Mouse (Mus musculus): ENCODE data around the gene Cnp. TPM values are rescaled to one million over a fixed set of nuclear protein-coding genes. Genes with fewer than 3 reads are reported as not detected.
A peak's percentile ranks its signal among the peaks of the same experiment; 100 is the strongest.

Gene Cnp
- polyA plus RNA-seq, 1 experiment = 17.1 TPM

- Histone ChIP-seq H3K27me3 (replicated peaks) (peaks cover 7% of the 10 kb centered on the region), H3K4me3 (replicated peaks) (no peak overlapping the region), H3K4me1 (peaks cover 53% of the 10 kb centered on the region), H3K36me3 (replicated peaks; ENCODE audit: low read length) (no peaks in the 10 kb centered on the region), H3K9me3 (no peaks in the 10 kb centered on the region)
- no peak for TF ChIP-seq GATA1 (IDR thresholded peaks at IDR 0.05; ENCODE audit: borderline replicate concordance, low read length)
- no peak for TF ChIP-seq FLI1 (IDR thresholded peaks at IDR 0.05; ENCODE audit: low read length)
These were observed 21.9 kb upstream of the Cnp start for GRCm38 (mm10) chr11:100552842-100553241.

- peak overlapping the region; percentile 90 for H3K4me3 ChIP-seq (replicated peaks)
These were observed 19.1 kb upstream of the Cnp start for GRCm38 (mm10) chr11:100555583-100555982.

GRCm38 (mm10) chr11:100557563-100557962 lies 17.1 kb upstream of the Cnp start:
- peaks cover 16% of the 10 kb centered on the region for H3K27me3 ChIP-seq (replicated peaks)
- no peaks in the 10 kb centered on the region for H3K9me3 ChIP-seq
- H3K36me3 ChIP-seq (replicated peaks; ENCODE audit: low read length) = no peaks in the 10 kb centered on the region
- peaks cover 31% of the 10 kb centered on the region for H3K4me1 ChIP-seq
- no peak overlapping the region for H3K4me3 ChIP-seq (replicated peaks)
- no peak for TF ChIP-seq GATA1 (IDR thresholded peaks at IDR 0.05; ENCODE audit: borderline replicate concordance, low read length)
- no peak for TF ChIP-seq FLI1 (IDR thresholded peaks at IDR 0.05; ENCODE audit: low read length)

More at GRCm38 (mm10) chr11:100555583-100555982, 19.1 kb upstream of the Cnp start:
- no peaks in the 10 kb centered on the region for H3K36me3 ChIP-seq (replicated peaks; ENCODE audit: low read length)
- H3K27me3 ChIP-seq (replicated peaks) = peaks cover 19% of the 10 kb centered on the region
- peaks cover 33% of the 10 kb centered on the region for H3K4me1 ChIP-seq
- no peaks in the 10 kb centered on the region for H3K9me3 ChIP-seq
- no peak for TF ChIP-seq GATA1 (IDR thresholded peaks at IDR 0.05; ENCODE audit: borderline replicate concordance, low read length)
- TF ChIP-seq FLI1 (IDR thresholded peaks at IDR 0.05; ENCODE audit: low read length) = no peak

GRCm38 (mm10) chr11:100559476-100559875 lies 15.2 kb upstream of the Cnp start:
- Histone ChIP-seq H3K4me3 (replicated peaks) (no peak overlapping the region), H3K9me3 (peaks cover 3% of the 10 kb centered on the region), H3K27me3 (replicated peaks) (peaks cover 27% of the 10 kb centered on the region), H3K4me1 (peaks cover 17% of the 10 kb centered on the region), H3K36me3 (replicated peaks; ENCODE audit: low read length) (no peaks in the 10 kb centered on the region)
- TF ChIP-seq GATA1 (IDR thresholded peaks at IDR 0.05; ENCODE audit: borderline replicate concordance, low read length) (no peak), FLI1 (IDR thresholded peaks at IDR 0.05; ENCODE audit: low read length) (no peak)

- no peaks in the 10 kb centered on the region for H3K4me1 ChIP-seq
- H3K4me3 ChIP-seq (replicated peaks) = no peak overlapping the region
- peaks cover 4% of the 10 kb centered on the region for H3K9me3 ChIP-seq
- peaks cover 28% of the 10 kb centered on the region for H3K27me3 ChIP-seq (replicated peaks)
- TF ChIP-seq FLI1 (IDR thresholded peaks at IDR 0.05; ENCODE audit: low read length) (no peak), GATA1 (IDR thresholded peaks at IDR 0.05; ENCODE audit: borderline replicate concordance, low read length) (no peak)
- no peaks in the 10 kb centered on the region for H3K36me3 ChIP-seq (replicated peaks; ENCODE audit: low read length)
These were observed 13.0 kb upstream of the Cnp start for GRCm38 (mm10) chr11:100561748-100562147.

GRCm38 (mm10) chr11:100564297-100564696 lies 10.4 kb upstream of the Cnp start:
- Histone ChIP-seq H3K4me3 (replicated peaks) (no peak overlapping the region), H3K9me3 (peaks cover 4% of the 10 kb centered on the region), H3K27me3 (replicated peaks) (peaks cover 22% of the 10 kb centered on the region), H3K36me3 (replicated peaks; ENCODE audit: low read length) (no peaks in the 10 kb centered on the region), H3K4me1 (peaks cover 4% of the 10 kb centered on the region; the same call in 1 of the 2 replicates)
- TF ChIP-seq GATA1 (IDR thresholded peaks at IDR 0.05; ENCODE audit: borderline replicate concordance, low read length) (no peak), FLI1 (IDR thresholded peaks at IDR 0.05; ENCODE audit: low read length) (no peak)

- Histone ChIP-seq H3K36me3 (replicated peaks; ENCODE audit: low read length) (no peaks in the 10 kb centered on the region), H3K4me3 (replicated peaks) (no peak overlapping the region), H3K9me3 (peaks cover 4% of the 10 kb centered on the region), H3K4me1 (peaks cover 5% of the 10 kb centered on the region; the same call in 1 of the 2 replicates), H3K27me3 (replicated peaks) (peaks cover 19% of the 10 kb centered on the region)
- TF ChIP-seq FLI1 (IDR thresholded peaks at IDR 0.05; ENCODE audit: low read length) = no peak
- TF ChIP-seq GATA1 (IDR thresholded peaks at IDR 0.05; ENCODE audit: borderline replicate concordance, low read length) = no peak
These were observed 10.0 kb upstream of the Cnp start for GRCm38 (mm10) chr11:100564703-100565102.

- no peak for TF ChIP-seq FLI1 (IDR thresholded peaks at IDR 0.05; ENCODE audit: low read length)
- H3K4me1 ChIP-seq = peaks cover 28% of the 10 kb centered on the region
- H3K27me3 ChIP-seq (replicated peaks) = peaks cover 17% of the 10 kb centered on the region
These were observed 7.5 kb upstream of the Cnp start for GRCm38 (mm10) chr11:100567229-100567628.

GRCm38 (mm10) chr11:100567815-100568245 lies 6.9 kb upstream of the Cnp start:
- Histone ChIP-seq H3K4me1 (peaks cover 28% of the 10 kb centered on the region), H3K9me3 (peaks cover 4% of the 10 kb centered on the region), H3K27me3 (replicated peaks) (peaks cover 15% of the 10 kb centered on the region), H3K36me3 (replicated peaks; ENCODE audit: low read length) (no peaks in the 10 kb centered on the region), H3K4me3 (replicated peaks) (no peak overlapping the region)
- TF ChIP-seq FLI1 (IDR thresholded peaks at IDR 0.05; ENCODE audit: low read length) (no peak), GATA1 (IDR thresholded peaks at IDR 0.05; ENCODE audit: borderline replicate concordance, low read length) (no peak)

More at GRCm38 (mm10) chr11:100567229-100567628, 7.5 kb upstream of the Cnp start:
- Histone ChIP-seq H3K36me3 (replicated peaks; ENCODE audit: low read length) (no peaks in the 10 kb centered on the region), H3K4me3 (replicated peaks) (no peak overlapping the region), H3K9me3 (peaks cover 4% of the 10 kb centered on the region)

- peaks cover 28% of the 10 kb centered on the region for H3K4me1 ChIP-seq
- TF ChIP-seq GATA1 (IDR thresholded peaks at IDR 0.05; ENCODE audit: borderline replicate concordance, low read length) (no peak), FLI1 (IDR thresholded peaks at IDR 0.05; ENCODE audit: low read length) (no peak)
- peaks cover 4% of the 10 kb centered on the region for H3K9me3 ChIP-seq
- peaks cover 10% of the 10 kb centered on the region for H3K27me3 ChIP-seq (replicated peaks)
- H3K4me3 ChIP-seq (replicated peaks) = no peak overlapping the region
- no peaks in the 10 kb centered on the region for H3K36me3 ChIP-seq (replicated peaks; ENCODE audit: low read length)
These were observed 6.0 kb upstream of the Cnp start for GRCm38 (mm10) chr11:100568692-100569091.

- no peak for TF ChIP-seq FLI1 (IDR thresholded peaks at IDR 0.05; ENCODE audit: low read length)
- no peak for TF ChIP-seq GATA1 (IDR thresholded peaks at IDR 0.05; ENCODE audit: borderline replicate concordance, low read length)
- peaks cover 33% of the 10 kb centered on the region for H3K4me1 ChIP-seq
- H3K36me3 ChIP-seq (replicated peaks; ENCODE audit: low read length) = no peaks in the 10 kb centered on the region
- H3K9me3 ChIP-seq = no peaks in the 10 kb centered on the region
- H3K27me3 ChIP-seq (replicated peaks) = peaks cover 4% of the 10 kb centered on the region
- no peak overlapping the region for H3K4me3 ChIP-seq (replicated peaks)
These were observed 4.9 kb upstream of the Cnp start for GRCm38 (mm10) chr11:100569789-100570188.

Data from megakaryocyte, embryonic 14.5 days (primary cell).